Mouse (Mus musculus) left cerebral cortex, adult 9 months (tissue): ENCODE data around the gene Noto.

ENCODE experiments used
- DNase-seq, 2 experiments: peaks; one replicate each; pipeline ENCODE4 v3.0.0; 2022; ENCODE audit warnings: low spot score in 2 of 2

Noto gene

DNA sequence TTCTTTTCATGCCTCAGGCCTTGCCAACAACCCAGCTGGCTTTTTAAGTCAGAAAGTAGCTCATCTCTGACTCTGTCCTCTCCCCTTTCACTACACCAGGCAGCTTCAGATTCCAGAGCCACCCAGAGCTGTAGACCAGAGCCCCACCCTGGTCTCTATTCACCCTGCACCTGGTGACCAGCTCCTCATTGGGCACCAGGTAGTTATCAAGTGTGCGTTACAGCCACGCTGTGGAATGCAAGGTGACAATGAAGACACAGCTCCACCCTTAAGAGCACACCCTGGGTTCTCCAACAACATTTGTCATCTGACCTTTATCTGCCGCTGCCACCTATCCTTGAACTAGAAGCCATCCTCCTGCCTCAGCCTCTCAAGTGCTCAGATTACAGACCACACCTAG lies 51.9 kb downstream of the Noto start:
- DNase-seq: no peak

DNA sequence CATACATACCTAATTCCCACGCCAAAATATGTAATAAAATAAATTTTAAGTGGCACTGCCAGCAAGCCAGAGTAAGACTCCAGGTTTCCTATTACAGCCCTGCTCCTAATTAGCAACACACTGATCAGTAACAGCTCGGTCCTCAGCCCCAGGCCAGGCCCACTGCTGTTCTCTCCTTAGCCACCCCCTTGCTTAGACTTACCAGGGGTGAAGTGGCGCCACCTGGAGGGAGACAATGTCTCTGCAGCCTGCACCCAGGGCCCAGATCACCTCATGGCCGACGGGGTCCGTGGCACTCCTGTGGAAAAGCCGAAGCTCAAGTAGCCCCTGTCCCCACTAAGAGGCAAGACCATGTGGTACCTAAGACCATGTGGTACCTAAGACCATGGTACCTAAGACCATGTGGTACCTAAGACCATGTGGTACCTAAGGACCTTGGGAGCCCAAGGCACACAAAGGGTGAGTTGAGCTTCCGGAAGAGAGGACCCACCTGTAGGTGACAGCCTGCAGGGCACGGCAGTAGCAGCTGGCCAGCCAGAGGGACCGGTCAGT lies 53.8 kb downstream of the Noto start:
- no peak for DNase-seq

DNA sequence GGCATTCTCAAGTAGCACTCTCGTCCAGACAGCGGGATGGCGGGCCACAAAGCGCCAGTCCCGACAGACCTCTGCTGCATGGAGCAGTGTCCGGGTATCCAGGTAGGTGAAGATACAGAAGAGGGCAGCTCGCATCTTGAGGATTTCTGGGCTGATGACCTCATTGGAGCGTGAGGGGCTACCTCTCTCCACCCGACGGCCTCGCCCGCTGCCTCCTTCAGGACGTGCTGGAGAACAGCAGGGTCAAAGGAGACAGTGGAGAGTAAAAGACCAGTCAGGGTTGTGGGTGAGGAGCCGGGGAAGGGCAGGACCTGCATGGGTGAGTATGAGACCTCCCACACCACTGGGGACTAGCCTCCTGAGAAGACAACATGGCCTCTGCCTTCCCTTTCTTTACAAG lies 54.7 kb downstream of the Noto start:
- DNase-seq: no peak
